Comparison of ENCODE assay signal across 25 mouse cellular contexts in the genomic region with DNA sequence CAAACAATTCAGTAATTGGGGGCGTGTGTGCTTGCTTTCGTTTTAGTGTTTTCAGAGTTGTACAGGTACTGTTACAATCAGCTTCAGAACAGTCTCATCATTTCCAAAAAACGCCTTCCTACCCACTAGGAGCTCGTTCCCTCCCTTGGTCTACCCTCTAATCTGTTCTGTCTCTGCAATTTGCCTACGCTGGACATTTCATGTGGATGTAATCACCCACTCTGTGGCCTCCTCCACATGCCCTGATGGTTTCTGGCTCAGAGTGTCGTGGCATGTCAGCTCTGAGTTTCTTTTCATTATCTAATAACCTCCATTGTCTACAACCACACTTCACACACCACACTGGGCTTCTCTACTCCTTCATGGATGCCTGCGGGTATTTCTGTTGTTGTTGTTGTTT.
A peak's percentile ranks its signal among the peaks of the same experiment; 100 is the strongest.
DNase-seq lines count a peak whose midpoint lies in the region; ATAC-seq and TF ChIP-seq lines count a peak whose summit lies in the region.
"Had no signal": no experiment of that assay in that cellular context is flagged by ENCODE, and none has a peak within 500 bp of the region (broad histone marks: within the 10 kb centered on the region; RNA-seq: fewer than 3 reads in every experiment).

No protein-coding gene starts in this region.

- ATAC-seq in kidney, embryonic 15.5 days (replicated peaks; ENCODE audit: low FRiP score): peak; percentile 54; the same call in 1 of the 2 replicates
- peak; percentile 13; the same call in 1 of the 2 replicates for ATAC-seq in kidney, postnatal 0 days (replicated peaks; ENCODE audit: low FRiP score, low read depth)
- ATAC-seq: forebrain, embryonic 14.5 days; forebrain, embryonic 16.5 days had no signal

- no peaks in the 10 kb centered on the region for H3K27me3 ChIP-seq in kidney, embryonic 15.5 days
- no peaks in the 10 kb centered on the region for H3K27me3 ChIP-seq in kidney, postnatal 0 days (ENCODE audit: insufficient read depth, low read length)
- H3K27me3 ChIP-seq: embryonic facial prominence, embryonic 13.5 days; embryonic facial prominence, embryonic 15.5 days; forebrain, embryonic 12.5 days had no signal

- WGBS in kidney, embryonic 15.5 days: 72% methylated on average over 7 of the region's 7 CpGs
- 60% methylated on average over 7 of the region's 7 CpGs for WGBS in kidney, postnatal 0 days

- H3K4me3 ChIP-seq in kidney, embryonic 15.5 days (replicated peaks): no peak overlapping the region
- H3K4me3 ChIP-seq in kidney, postnatal 0 days (replicated peaks; ENCODE audit: low read depth, low read length): no peak overlapping the region
- H3K4me3 ChIP-seq: embryonic facial prominence, embryonic 13.5 days; embryonic facial prominence, embryonic 15.5 days; erythroblast, embryonic 14.5 days; forebrain, embryonic 10.5 days; forebrain, embryonic 12.5 days had no signal

- peaks cover 3% of the 10 kb centered on the region; the same call in 1 of the 2 replicates for H3K4me1 ChIP-seq in kidney, embryonic 15.5 days
- no peaks in the 10 kb centered on the region for H3K4me1 ChIP-seq in kidney, postnatal 0 days (replicated peaks; ENCODE audit: insufficient read depth, low read length)
- H3K4me1 ChIP-seq: forebrain, embryonic 12.5 days had no signal

- H3K27ac ChIP-seq in kidney, embryonic 15.5 days: peak overlapping the region; percentile 30; the same call in 1 of the 2 replicates
- H3K27ac ChIP-seq in kidney, postnatal 0 days: peak overlapping the region; percentile 31; the same call in 1 of the 2 replicates
- H3K27ac ChIP-seq: embryonic facial prominence, embryonic 13.5 days; embryonic facial prominence, embryonic 15.5 days; forebrain, embryonic 10.5 days; forebrain, embryonic 12.5 days had no signal

- DNase-seq in kidney, adult 9 months: no peak
- no peak for DNase-seq in kidney, postnatal 0 days (ENCODE audit: low spot score)
- DNase-seq in kidney, postnatal 36 days: no peak
- DNase-seq in Muller cell, postnatal 12 days (ENCODE audit: inconsistent ontology term): peak; percentile 13
- no peak for DNase-seq in layer of hippocampus, adult 9-11 months
- no peak for DNase-seq in urinary bladder, postnatal 36 days (ENCODE audit: low spot score in 2 of 2)
- DNase-seq: adrenal gland, adult 2 months; adrenal gland, postnatal 10 days; adrenal gland, postnatal 25 days; cerebellum, adult 11 months; cerebellum, adult 18-20 months; cerebellum, adult 8-10 months; cerebellum, adult 9-11 months; cerebellum, postnatal 14 days; cerebellum, postnatal 36 days; embryo, embryonic 11 days had no signal

- no peaks in the 10 kb centered on the region for H3K36me3 ChIP-seq in kidney, embryonic 15.5 days
- no peaks in the 10 kb centered on the region for H3K36me3 ChIP-seq in kidney, postnatal 0 days (ENCODE audit: insufficient read depth, low read length)
- H3K36me3 ChIP-seq: embryonic facial prominence, embryonic 13.5 days; embryonic facial prominence, embryonic 15.5 days; forebrain, embryonic 10.5 days; forebrain, embryonic 12.5 days; G1E had no signal

- TF ChIP-seq CTCF in kidney, postnatal 0 days (IDR thresholded peaks at IDR 0.05; ENCODE audit: low read depth): no peak

- no peak overlapping the region for H3K4me2 ChIP-seq in kidney, embryonic 15.5 days
- no peak overlapping the region for H3K4me2 ChIP-seq in kidney, postnatal 0 days (ENCODE audit: low read length)
- H3K4me2 ChIP-seq: embryonic facial prominence, embryonic 13.5 days; embryonic facial prominence, embryonic 15.5 days; forebrain, embryonic 12.5 days had no signal

- no peaks in the 10 kb centered on the region for H3K9me3 ChIP-seq in kidney, embryonic 15.5 days (replicated peaks)
- no peaks in the 10 kb centered on the region for H3K9me3 ChIP-seq in kidney, postnatal 0 days (replicated peaks; ENCODE audit: low read length)
- H3K9me3 ChIP-seq: embryonic facial prominence, embryonic 13.5 days; embryonic facial prominence, embryonic 15.5 days; forebrain, embryonic 10.5 days; forebrain, embryonic 12.5 days had no signal

- no peak overlapping the region for H3K9ac ChIP-seq in kidney, embryonic 15.5 days
- no peak overlapping the region for H3K9ac ChIP-seq in kidney, postnatal 0 days (ENCODE audit: low read depth, low read length)
- H3K9ac ChIP-seq: embryonic facial prominence, embryonic 13.5 days; embryonic facial prominence, embryonic 15.5 days; forebrain, embryonic 12.5 days had no signal
